Mouse (Mus musculus) kidney, adult 11 months (tissue): ENCODE measurements around the gene Mctp2.

Experiments
- DNase-seq: peaks from one replicate; pipeline ENCODE4 v3.0.0; 2022

The Mctp2 gene

GRCm38 (mm10) chr7:72089463-72090175, 216.8 kb downstream of the Mctp2 start:
- no peak for DNase-seq

- no peak for DNase-seq
Measured at GRCm38 (mm10) chr7:72080705-72081104, 225.7 kb downstream of the Mctp2 start.

DNA sequence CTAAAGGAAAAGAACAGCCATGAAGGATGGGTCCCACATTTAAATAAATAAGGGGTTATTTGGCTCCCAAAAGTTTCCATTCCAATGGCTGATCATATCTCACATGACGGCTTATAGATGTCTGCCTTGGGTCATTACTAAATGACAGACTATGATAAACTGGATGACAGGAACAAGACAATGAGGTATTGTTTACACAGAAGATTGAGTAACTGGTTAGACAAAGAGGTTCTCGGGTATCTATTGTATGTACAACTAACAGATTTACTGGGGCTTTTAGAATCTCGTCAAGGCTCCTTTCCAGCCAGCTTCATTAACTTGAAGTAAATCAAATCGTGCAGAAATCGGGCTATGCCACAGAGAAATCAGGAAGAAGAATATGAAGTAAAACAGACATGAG, 227.5 kb downstream of the Mctp2 start:
- no peak for DNase-seq

DNA sequence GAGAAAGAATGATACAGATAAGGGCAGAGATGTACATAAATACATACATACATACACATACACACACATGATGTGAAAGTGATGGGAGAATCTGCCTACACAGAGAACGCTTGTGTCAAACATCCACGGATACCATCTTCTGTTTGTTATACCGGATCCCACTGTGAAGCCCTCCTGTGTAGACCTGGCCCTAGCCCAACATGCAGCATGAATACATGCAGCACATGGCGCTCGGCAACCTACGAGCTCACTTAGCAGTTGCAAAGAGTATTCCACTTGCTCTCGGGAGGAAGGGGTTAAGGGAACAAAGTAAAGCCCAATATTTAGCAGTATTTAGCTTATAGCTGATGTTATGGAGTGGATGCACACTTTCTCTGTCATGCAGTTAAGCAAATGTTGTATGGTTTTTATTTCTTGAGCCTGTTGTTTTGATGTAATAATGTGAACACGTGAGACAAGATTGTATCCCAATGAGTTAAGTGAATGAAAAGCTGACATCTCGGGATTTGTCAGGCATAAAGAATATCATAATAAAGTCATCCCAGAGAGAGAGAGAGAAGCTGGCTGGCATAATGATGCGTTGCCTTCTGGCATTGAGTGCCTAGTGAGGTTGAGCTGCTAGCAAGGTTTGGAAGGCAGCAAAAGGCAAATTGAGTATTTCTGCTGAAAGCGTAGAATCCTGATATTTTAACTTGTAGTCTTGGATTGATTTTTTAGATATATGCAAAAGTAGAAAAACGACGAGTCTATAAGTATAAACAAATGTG, 234.8 kb downstream of the Mctp2 start:
- DNase-seq, result no peak

DNA sequence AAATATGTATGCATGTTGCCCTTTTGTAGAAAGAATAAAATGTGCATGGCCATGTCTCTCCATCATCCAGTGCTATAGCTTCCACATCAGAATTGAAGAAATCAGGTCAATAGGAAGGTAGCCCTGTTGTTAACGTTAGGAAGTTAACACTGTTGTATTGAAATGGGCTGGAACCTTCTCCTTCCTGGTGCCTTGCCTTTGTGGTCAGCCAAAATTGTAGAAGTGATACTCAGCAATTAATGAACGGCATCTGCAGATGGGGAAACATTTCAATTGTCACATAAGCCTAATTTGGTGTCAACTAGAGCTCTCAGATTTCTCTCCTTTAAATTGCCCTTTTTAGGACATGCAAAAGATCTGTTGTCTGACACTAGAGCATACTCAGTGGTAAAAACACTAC, 238.0 kb downstream of the Mctp2 start:
- no peak for DNase-seq

DNA sequence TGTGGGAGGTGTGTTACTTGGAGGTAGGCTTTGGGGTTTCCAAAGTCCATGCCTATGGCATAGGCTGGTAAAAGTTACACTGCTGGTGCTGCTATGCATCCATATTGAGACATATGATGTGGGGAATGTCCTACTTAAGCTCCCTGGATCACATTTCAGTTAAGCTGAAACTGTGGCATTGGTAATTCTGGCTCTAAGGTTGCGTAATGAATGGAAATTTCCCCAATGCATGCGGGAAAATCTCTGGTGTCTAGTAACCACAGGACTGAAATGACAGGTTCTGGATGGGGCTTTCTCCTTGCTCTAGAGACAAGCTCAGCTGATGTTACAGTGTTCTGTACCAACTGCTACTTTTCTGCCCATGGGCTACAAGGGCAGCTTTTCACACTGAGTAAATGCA, 240.1 kb downstream of the Mctp2 start:
- DNase-seq, result no peak

GRCm38 (mm10) chr7:72051759-72052158, 254.6 kb downstream of the Mctp2 start:
- no peak for DNase-seq

- DNase-seq, result no peak
Measured at GRCm38 (mm10) chr7:72047588-72048585, 258.5 kb downstream of the Mctp2 start.
